Mouse (Mus musculus) forebrain, embryonic 12.5 days (tissue): ENCODE data around the gene Poc1a. TPM values are rescaled to one million over a fixed set of nuclear protein-coding genes. Genes with fewer than 3 reads are reported as not detected.

Source experiments
- ATAC-seq: fragments of 200-750 bp; cut with Nextera tagmentation; 2 replicates; pipeline ENCODE4 v1.8.0; 2017; ENCODE audit warnings: moderate TSS enrichment; ENCODE audit not compliant: low FRiP score
- H3K27ac ChIP-seq: fragments of 300-500 bp; sonication (generic); 2 replicates; pipeline ENCODE4 v1.5.1; 2016; ENCODE audit warnings: mild to moderate bottlenecking
- H3K27me3 ChIP-seq: fragments of 300-500 bp; sonication (generic); 2 replicates; pipeline ENCODE4 v1.6.1; 2016; ENCODE audit warnings: mild to moderate bottlenecking
- H3K36me3 ChIP-seq: fragments of 300-500 bp; sonication (generic); replicated peaks from 2 replicates; pipeline ENCODE4 v1.6.1; 2016; ENCODE audit warnings: mild to moderate bottlenecking
- H3K4me1 ChIP-seq: fragments of 300-500 bp; sonication (generic); 2 replicates; pipeline ENCODE4 v1.6.1; 2016
- H3K4me2 ChIP-seq: fragments of 300-500 bp; sonication (generic); 2 replicates; pipeline ENCODE4 v1.6.1; 2016; ENCODE audit warnings: mild to moderate bottlenecking, moderate library complexity
- H3K4me3 ChIP-seq: fragments of 300-500 bp; sonication (generic); replicated peaks from 2 replicates; pipeline ENCODE4 v1.5.1; 2016; ENCODE audit warnings: mild to moderate bottlenecking
- H3K9ac ChIP-seq: fragments of 300-500 bp; sonication (generic); 2 replicates; pipeline ENCODE4 v1.6.1; 2016; ENCODE audit warnings: mild to moderate bottlenecking
- H3K9me3 ChIP-seq: fragments of 300-500 bp; sonication (generic); 2 replicates; pipeline ENCODE4 v1.6.1; 2016
- WGBS: fragments of 180-500 bp; shearing (Covaris S2); methylation state at CpG from one replicate; pipeline ENCODE4 v1.1.7; 2016; 5-methylcytosine and 5-hydroxymethylcytosine counted together
- polyA plus RNA-seq: library from polyadenylated mRNA; unstranded; fragments of >200 nt; fragmentation: Nextera tagmentation; extraction: Ambion mirVana; gene quantifications from 2 replicates; pipeline ENCODE4 v1.2.1, GENCODE M21; 2016

Poc1a gene
- polyA plus RNA-seq, 1 experiment from 2014 or later = 23.8 TPM

DNA sequence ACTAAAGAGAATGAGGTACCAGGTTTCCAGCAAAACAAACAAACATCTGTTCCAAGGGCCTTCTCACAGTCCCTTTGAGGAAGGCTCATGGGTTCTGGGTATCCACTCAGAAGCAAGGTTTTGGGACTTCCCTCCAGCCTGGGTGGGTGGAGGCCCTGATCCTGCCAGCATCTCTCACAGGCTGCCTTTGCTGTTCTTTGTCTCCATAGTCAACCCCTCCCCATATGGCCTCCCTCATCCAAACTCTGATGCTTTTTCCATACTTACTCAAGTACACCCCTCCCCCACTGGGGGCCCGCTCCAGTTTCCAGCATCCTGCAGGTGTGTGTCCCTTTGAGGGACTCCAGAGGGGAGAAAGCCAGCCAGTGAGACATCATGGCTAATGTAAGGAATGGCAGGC lies 85.3 kb downstream of the Poc1a start:
- Histone ChIP-seq H3K36me3 (peaks cover 6% of the 10 kb centered on the region; the same call in 1 of the 2 replicates), H3K4me1 (peaks cover 37% of the 10 kb centered on the region), H3K9me3 (no peaks in the 10 kb centered on the region), H3K27me3 (peaks cover 6% of the 10 kb centered on the region; the same call in 1 of the 2 replicates), H3K4me3 (no peak overlapping the region), H3K27ac (no peak overlapping the region), H3K4me2 (no peak overlapping the region), H3K9ac (no peak overlapping the region)
- 58% methylated on average over 1 of the region's 1 CpGs for WGBS
- no peak for ATAC-seq

DNA sequence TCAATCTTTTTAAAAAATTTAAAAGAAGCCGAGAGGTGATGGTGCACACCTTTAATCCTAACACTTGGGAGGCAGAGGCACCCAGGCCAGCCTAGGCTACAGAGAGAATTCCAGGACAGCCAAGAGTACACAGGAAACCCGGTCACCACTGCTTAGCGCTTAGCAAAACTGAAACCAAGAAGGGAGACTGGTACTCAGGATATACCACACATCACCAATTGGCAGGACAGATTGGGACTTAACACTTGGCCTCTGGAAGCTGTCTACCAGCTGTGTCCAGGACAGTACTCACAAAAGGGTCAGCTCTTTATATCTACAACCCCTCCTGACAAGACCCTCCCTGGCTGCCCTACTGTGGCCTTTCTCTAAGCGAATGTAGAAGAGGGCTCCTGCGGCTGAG lies 86.1 kb downstream of the Poc1a start:
- H3K27ac ChIP-seq = no peak overlapping the region
- WGBS = 16% methylated on average over 5 of the region's 5 CpGs
- H3K4me2 ChIP-seq = peak overlapping the region; percentile 86
- peaks cover 6% of the 10 kb centered on the region; the same call in 1 of the 2 replicates for H3K27me3 ChIP-seq
- H3K9me3 ChIP-seq = no peaks in the 10 kb centered on the region
- peak overlapping the region; percentile 47; the same call in 1 of the 2 replicates for H3K9ac ChIP-seq
- H3K4me3 ChIP-seq = peak overlapping the region; percentile 89
- no peak for ATAC-seq
- peaks cover 45% of the 10 kb centered on the region for H3K4me1 ChIP-seq
- H3K36me3 ChIP-seq = peaks cover 12% of the 10 kb centered on the region; the same call in 1 of the 2 replicates

DNA sequence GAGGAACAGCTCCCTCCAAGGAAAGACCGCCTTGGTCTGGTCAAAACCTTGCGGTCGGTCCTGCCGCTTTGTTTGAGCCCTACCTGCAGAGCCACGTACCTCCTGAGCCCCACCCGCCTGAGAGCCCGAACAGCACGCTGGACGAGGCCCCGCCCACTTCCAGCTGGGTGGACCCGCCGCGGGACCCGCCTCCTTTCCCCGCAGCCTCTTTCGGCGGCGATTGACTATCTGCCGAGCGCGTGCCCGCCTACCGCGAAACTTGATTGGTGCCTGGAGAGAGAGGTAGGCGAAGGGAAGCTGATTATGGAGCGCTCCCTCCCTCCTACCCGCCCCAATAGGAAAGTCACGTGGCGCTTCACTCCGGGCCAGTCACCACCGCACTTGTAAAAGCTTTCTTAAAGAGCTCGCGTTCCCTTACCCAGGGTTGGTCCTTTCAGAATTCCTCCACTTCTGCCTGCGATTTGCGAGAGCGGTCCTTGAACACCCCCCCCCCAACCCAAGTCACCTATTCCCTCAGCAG lies 86.8 kb downstream of the Poc1a start:
- no peaks in the 10 kb centered on the region for H3K9me3 ChIP-seq
- peak overlapping the region; percentile 89 for H3K4me3 ChIP-seq
- H3K27ac ChIP-seq = peak overlapping the region; percentile 97
- H3K4me1 ChIP-seq = peaks cover 51% of the 10 kb centered on the region
- peaks cover 6% of the 10 kb centered on the region; the same call in 1 of the 2 replicates for H3K27me3 ChIP-seq
- 0% methylated on average over 36 of the region's 36 CpGs for WGBS
- H3K4me2 ChIP-seq = peak overlapping the region; percentile 86
- peak overlapping the region; percentile 94 for H3K9ac ChIP-seq
- ATAC-seq = peak; percentile 93
- H3K36me3 ChIP-seq = peaks cover 18% of the 10 kb centered on the region

GRCm38 (mm10) chr9:106368112-106368717 lies 87.4 kb downstream of the Poc1a start, which contains the start of gene Dusp7:
Dusp7 (plus strand) TSS chr9:106368632.
- peaks cover 6% of the 10 kb centered on the region; the same call in 1 of the 2 replicates for H3K27me3 ChIP-seq
- peak within 1 kb of the TSS; percentile 89 for H3K4me3 ChIP-seq
- peak within 1 kb of the TSS; percentile 97 for H3K27ac ChIP-seq
- peaks cover 54% of the 10 kb centered on the region for H3K4me1 ChIP-seq
- H3K36me3 ChIP-seq = peaks cover 23% of the 10 kb centered on the region
- WGBS = under 1% methylated on average over 39 of the region's 57 CpGs
- H3K9ac ChIP-seq = peak within 1 kb of the TSS; percentile 94
- ATAC-seq = peak; percentile 84
- H3K4me2 ChIP-seq = peak within 1 kb of the TSS; percentile 86
- H3K9me3 ChIP-seq = no peaks in the 10 kb centered on the region

DNA sequence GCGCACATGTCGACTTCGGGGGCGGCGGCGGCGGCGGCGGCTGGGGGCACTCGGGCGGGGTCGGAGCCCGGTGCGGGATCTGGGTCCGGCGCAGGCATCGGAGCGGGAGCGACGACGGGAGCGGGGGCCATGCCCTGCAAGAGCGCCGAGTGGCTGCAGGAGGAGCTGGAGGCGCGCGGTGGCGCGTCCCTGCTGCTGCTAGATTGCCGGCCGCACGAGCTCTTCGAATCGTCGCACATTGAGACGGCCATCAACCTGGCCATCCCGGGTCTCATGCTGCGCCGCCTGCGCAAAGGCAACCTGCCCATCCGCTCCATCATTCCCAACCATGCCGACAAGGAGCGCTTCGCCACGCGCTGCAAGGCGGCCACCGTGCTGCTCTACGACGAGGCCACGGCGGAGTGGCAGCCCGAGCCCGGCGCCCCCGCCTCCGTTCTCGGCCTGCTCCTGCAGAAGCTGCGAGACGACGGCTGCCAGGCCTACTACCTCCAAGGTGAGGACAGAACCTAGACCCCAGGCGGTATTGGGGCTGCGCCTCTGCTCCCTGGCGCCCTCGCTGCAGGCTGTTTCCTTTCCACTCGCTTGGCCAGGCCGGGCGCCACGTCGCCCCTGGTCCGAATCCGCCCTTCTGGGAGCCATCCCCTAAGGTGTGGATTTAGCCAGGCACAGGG lies 88.1 kb downstream of the Poc1a start:
- H3K4me1 ChIP-seq = peaks cover 54% of the 10 kb centered on the region
- H3K4me2 ChIP-seq = peak overlapping the region; percentile 86
- ATAC-seq = peak; percentile 39
- H3K27ac ChIP-seq = peak overlapping the region; percentile 97
- H3K9ac ChIP-seq = peak overlapping the region; percentile 94
- no peaks in the 10 kb centered on the region for H3K9me3 ChIP-seq
- H3K36me3 ChIP-seq = peaks cover 31% of the 10 kb centered on the region
- H3K27me3 ChIP-seq = peaks cover 6% of the 10 kb centered on the region; the same call in 1 of the 2 replicates
- WGBS = under 1% methylated on average over 63 of the region's 72 CpGs
- H3K4me3 ChIP-seq = peak overlapping the region; percentile 89

- H3K36me3 ChIP-seq = peaks cover 38% of the 10 kb centered on the region
- H3K27ac ChIP-seq = peak overlapping the region; percentile 97; the same call in 1 of the 2 replicates
- 6% methylated on average over 11 of the region's 11 CpGs for WGBS
These were observed 89.1 kb downstream of the Poc1a start for GRCm38 (mm10) chr9:106369801-106370485.

GRCm38 (mm10) chr9:106370620-106371383 lies 89.9 kb downstream of the Poc1a start:
- Histone ChIP-seq H3K4me1 (peaks cover 54% of the 10 kb centered on the region), H3K27ac (0 out of 2 replicates have a peak overlapping the region, but pooled peaks have one; percentile 0), H3K9ac (peak overlapping the region; percentile 94; the same call in 1 of the 2 replicates), H3K27me3 (peaks cover 6% of the 10 kb centered on the region; the same call in 1 of the 2 replicates), H3K4me2 (peak overlapping the region; percentile 86), H3K4me3 (peak overlapping the region; percentile 89), H3K9me3 (no peaks in the 10 kb centered on the region), H3K36me3 (peaks cover 42% of the 10 kb centered on the region)
- no peak for ATAC-seq
- WGBS = 83% methylated on average over 30 of the region's 30 CpGs

More at GRCm38 (mm10) chr9:106369801-106370485, 89.1 kb downstream of the Poc1a start:
- H3K4me3 ChIP-seq = peak overlapping the region; percentile 89
- peaks cover 6% of the 10 kb centered on the region; the same call in 1 of the 2 replicates for H3K27me3 ChIP-seq
- H3K9me3 ChIP-seq = no peaks in the 10 kb centered on the region
- ATAC-seq = no peak
- H3K4me1 ChIP-seq = peaks cover 54% of the 10 kb centered on the region
- H3K4me2 ChIP-seq = peak overlapping the region; percentile 86
- peak overlapping the region; percentile 94 for H3K9ac ChIP-seq

DNA sequence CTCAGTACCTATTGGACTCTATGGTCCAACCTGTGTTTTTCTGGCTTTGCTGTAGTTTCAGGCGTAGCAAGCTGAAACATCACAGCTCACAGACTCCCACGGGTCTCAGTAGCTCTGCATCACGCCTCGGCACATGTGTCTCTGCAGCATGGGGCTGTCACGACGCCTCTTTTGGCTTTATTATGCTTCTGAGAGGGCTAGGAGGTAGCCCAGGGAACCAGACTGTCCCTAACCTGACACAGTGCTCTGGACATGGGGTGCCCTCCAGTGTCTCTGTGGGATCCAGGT lies 90.5 kb downstream of the Poc1a start:
- Histone ChIP-seq H3K4me1 (peaks cover 53% of the 10 kb centered on the region), H3K36me3 (peaks cover 43% of the 10 kb centered on the region)

GRCm38 (mm10) chr9:106371776-106372175 lies 90.9 kb downstream of the Poc1a start:
- Histone ChIP-seq H3K27ac (0 out of 2 replicates have a peak overlapping the region, but pooled peaks have one; percentile 3), H3K27me3 (no peaks in the 10 kb centered on the region; the same call in 1 of the 2 replicates), H3K4me2 (peak overlapping the region; percentile 86), H3K9me3 (no peaks in the 10 kb centered on the region), H3K4me3 (peak overlapping the region; percentile 7; the same call in 1 of the 2 replicates), H3K36me3 (peaks cover 43% of the 10 kb centered on the region), H3K4me1 (peaks cover 49% of the 10 kb centered on the region), H3K9ac (no peak overlapping the region)
- ATAC-seq = no peak
- WGBS = 49% methylated on average over 6 of the region's 6 CpGs

More for the DNA sequence above, 90.5 kb downstream of the Poc1a start:
- Histone ChIP-seq H3K9ac (no peak overlapping the region), H3K27ac (0 out of 2 replicates have a peak overlapping the region, but pooled peaks have one; percentile 0), H3K27me3 (peaks cover 4% of the 10 kb centered on the region; the same call in 1 of the 2 replicates), H3K9me3 (no peaks in the 10 kb centered on the region), H3K4me3 (peak overlapping the region; percentile 89; the same call in 1 of the 2 replicates), H3K4me2 (peak overlapping the region; percentile 86)
- ATAC-seq = no peak
- 67% methylated on average over 6 of the region's 6 CpGs for WGBS

DNA sequence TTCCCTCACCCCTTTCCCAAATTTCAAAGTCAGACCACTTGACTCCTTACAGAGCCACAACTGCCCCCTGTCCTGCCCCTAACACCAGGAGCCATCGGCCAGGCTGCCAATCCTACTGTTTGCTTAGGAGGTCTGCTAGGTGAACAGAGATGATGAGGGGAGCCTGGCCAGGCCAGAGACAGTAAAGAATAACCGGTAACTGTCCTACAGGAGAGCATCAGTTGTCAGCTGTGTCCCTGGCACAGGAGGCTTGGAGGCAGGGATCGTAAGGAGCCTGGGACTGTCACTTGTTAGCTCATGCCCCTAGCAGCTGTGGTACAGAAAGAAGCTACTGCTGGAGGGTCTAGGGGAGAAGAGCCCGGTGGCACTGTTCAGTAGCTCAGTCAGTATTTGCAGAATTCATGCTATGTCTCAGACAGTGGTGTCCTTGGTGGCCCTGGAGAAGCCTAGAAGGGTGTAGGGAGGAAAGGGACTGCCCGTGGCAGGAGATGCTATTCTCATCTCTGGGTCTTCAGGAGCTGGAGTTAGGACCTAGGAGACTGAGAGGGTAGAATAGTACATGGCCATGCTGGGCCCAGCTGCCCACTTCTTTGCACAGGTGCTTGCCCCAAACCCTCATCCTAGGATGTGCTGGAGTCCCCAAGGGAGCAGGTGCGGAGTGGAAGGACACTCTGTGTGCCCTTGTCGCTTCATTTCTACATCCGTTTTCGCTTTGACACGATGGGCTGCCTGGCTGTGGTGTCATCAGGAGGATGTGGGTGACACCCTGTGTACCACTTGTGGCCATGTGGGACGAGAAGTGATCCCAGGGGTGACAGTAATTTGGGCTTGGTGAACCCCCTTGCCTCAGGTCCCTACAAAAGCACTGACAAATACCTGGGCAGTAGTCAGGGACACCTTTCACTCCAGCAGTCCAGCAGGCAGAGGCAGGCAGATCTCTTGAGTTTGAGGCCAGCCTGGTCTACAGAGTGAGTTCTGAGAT lies 91.9 kb downstream of the Poc1a start:
- H3K27me3 ChIP-seq = no peaks in the 10 kb centered on the region; the same call in 1 of the 2 replicates
- H3K9me3 ChIP-seq = no peaks in the 10 kb centered on the region
- H3K4me2 ChIP-seq = 0 out of 2 replicates have a peak overlapping the region, but pooled peaks have one; percentile 8
- ATAC-seq = no peak
- H3K9ac ChIP-seq = no peak overlapping the region
- peaks cover 52% of the 10 kb centered on the region for H3K36me3 ChIP-seq
- no peak overlapping the region for H3K4me3 ChIP-seq
- no peak overlapping the region for H3K27ac ChIP-seq
- H3K4me1 ChIP-seq = peaks cover 42% of the 10 kb centered on the region
- WGBS = 91% methylated on average over 11 of the region's 11 CpGs
